Mouse (Mus musculus) forebrain, embryonic 11.5 days (tissue): Measurements from ENCODE around the gene Sema6c. TPM values are rescaled to one million over a fixed set of nuclear protein-coding genes. Genes with fewer than 3 reads are reported as not detected.
"Not testable (repeated sequence)": the region's sequence is repeated elsewhere in the genome, so short reads cannot be mapped to it uniquely, and the experiment has no call there.

Experiments
- ATAC-seq: fragments of 200-750 bp; cut with Nextera tagmentation; replicated peaks from 2 replicates; pipeline ENCODE4 v1.8.0; 2017; ENCODE audit warnings: moderate TSS enrichment; ENCODE audit not compliant: low FRiP score
- DNase-seq: peaks from one replicate; pipeline ENCODE4 v3.0.0-alpha.2; 2017; ENCODE audit warnings: low spot score
- H3K27ac ChIP-seq: fragments of 300-500 bp; sonication (generic); 2 replicates; pipeline ENCODE4 v1.5.1; 2014; ENCODE audit warnings: low read depth, low read length
- H3K27me3 ChIP-seq: fragments of 300-500 bp; sonication (generic); 2 replicates; pipeline ENCODE4 v1.6.1; 2014; ENCODE audit warnings: mild to moderate bottlenecking, low read length, mixed read lengths; ENCODE audit not compliant: control insufficient read depth, insufficient read depth
- H3K36me3 ChIP-seq: fragments of 300-500 bp; sonication (generic); 2 replicates; pipeline ENCODE4 v1.6.1; 2014; ENCODE audit warnings: mild to moderate bottlenecking, low read length, moderate library complexity, mixed read lengths; ENCODE audit not compliant: control insufficient read depth, insufficient read depth
- H3K4me1 ChIP-seq: fragments of 300-500 bp; sonication (generic); replicated peaks from 2 replicates; pipeline ENCODE4 v1.6.1; 2014; ENCODE audit warnings: low read length, mixed read lengths; ENCODE audit not compliant: control insufficient read depth, insufficient read depth
- H3K4me2 ChIP-seq: fragments of 300-500 bp; sonication (generic); 2 replicates; pipeline ENCODE4 v1.6.1; 2014; ENCODE audit warnings: low read depth, mild to moderate bottlenecking, low read length, moderate library complexity, mixed read lengths; ENCODE audit not compliant: severe bottlenecking
- H3K4me3 ChIP-seq: fragments of 300-500 bp; sonication (generic); 2 replicates; pipeline ENCODE4 v1.5.1; 2014; ENCODE audit warnings: low read depth, low read length
- H3K9ac ChIP-seq: fragments of 300-500 bp; sonication (generic); 2 replicates; pipeline ENCODE4 v1.6.1; 2014; ENCODE audit warnings: low read length
- H3K9me3 ChIP-seq: fragments of 300-500 bp; sonication (generic); 2 replicates; pipeline ENCODE4 v1.6.1; 2016; ENCODE audit warnings: low read length, mixed read lengths; ENCODE audit not compliant: control insufficient read depth
- WGBS: fragments of 180-500 bp; shearing (Covaris S2); extraction: QIAGEN DNeasy Blood & Tissue Kit; methylation state at CpG from one replicate; pipeline ENCODE4 v1.1.7; 2014; 5-methylcytosine and 5-hydroxymethylcytosine counted together
- polyA plus RNA-seq: library from polyadenylated mRNA; unstranded; fragments of >200 nt; fragmentation: Nextera tagmentation; extraction: Ambion mirVana; gene quantifications from 2 replicates; pipeline ENCODE4 v1.2.1, GENCODE M21; 2014

Sema6c gene
- polyA plus RNA-seq, 1 experiment from 2014 or later = 17.6 TPM

- 89% methylated on average over 5 of the region's 5 CpGs for WGBS
- Histone ChIP-seq H3K4me3 (no peak overlapping the region), H3K9me3 (no peaks in the 10 kb centered on the region), H3K4me1 (0 out of 2 replicates have a peak, but pooled peaks cover 5% of the 10 kb centered on the region), H3K36me3 (no peaks in the 10 kb centered on the region; the same call in 1 of the 2 replicates), H3K9ac (no peak overlapping the region), H3K27me3 (no peaks in the 10 kb centered on the region), H3K27ac (no peak overlapping the region), H3K4me2 (no peak overlapping the region)
- no peak for ATAC-seq
- DNase-seq = no peak
Measured at GRCm38 (mm10) chr3:95130081-95130480, 30.2 kb upstream of the Sema6c start.

GRCm38 (mm10) chr3:95132389-95132788 is 27.9 kb upstream of the Sema6c start:
- H3K4me3 ChIP-seq, H3K36me3 ChIP-seq, DNase-seq, H3K27me3 ChIP-seq, ATAC-seq, H3K4me2 ChIP-seq, H3K4me1 ChIP-seq, H3K9ac ChIP-seq, H3K9me3 ChIP-seq, H3K27ac ChIP-seq: not testable (repeated sequence)
- WGBS = 75% methylated on average over 2 of the region's 2 CpGs

GRCm38 (mm10) chr3:95133176-95133575 is 27.1 kb upstream of the Sema6c start:
- Histone ChIP-seq H3K27ac (0 out of 2 replicates have a peak overlapping the region, but pooled peaks have one; percentile 14), H3K9me3 (no peaks in the 10 kb centered on the region), H3K9ac (peak overlapping the region; percentile 70), H3K4me1 (0 out of 2 replicates have a peak, but pooled peaks cover 7% of the 10 kb centered on the region), H3K36me3 (no peaks in the 10 kb centered on the region), H3K27me3 (no peaks in the 10 kb centered on the region), H3K4me2 (peak overlapping the region; percentile 90), H3K4me3 (peak overlapping the region; percentile 56)
- DNase-seq (no peak), ATAC-seq (no peak; the same call in 1 of the 2 replicates)
- WGBS = 58% methylated on average over 11 of the region's 11 CpGs

GRCm38 (mm10) chr3:95133680-95134101 is 26.6 kb upstream of the Sema6c start, which contains the start of the genes Scnm1 and Lysmd1:
TSS of gene Scnm1 (minus strand) at chr3:95134011.
TSS of gene Lysmd1 (plus strand) at chr3:95134088.
- Histone ChIP-seq H3K9ac (peak within 1 kb of the TSS; percentile 70), H3K4me2 (peak within 1 kb of the TSS; percentile 90), H3K9me3 (no peaks in the 10 kb centered on the region), H3K4me1 (0 out of 2 replicates have a peak, but pooled peaks cover 7% of the 10 kb centered on the region), H3K4me3 (peak within 1 kb of the TSS; percentile 56), H3K36me3 (no peaks in the 10 kb centered on the region), H3K27me3 (no peaks in the 10 kb centered on the region), H3K27ac (0 out of 2 replicates have a peak within 1 kb of the TSS, but pooled peaks have one; percentile 14)
- DNase-seq = peak; percentile 92
- WGBS = 1% methylated on average over 20 of the region's 20 CpGs
- ATAC-seq = peak; percentile 90

- not testable (repeated sequence) for H3K4me3 ChIP-seq, DNase-seq, H3K27ac ChIP-seq, H3K27me3 ChIP-seq, H3K36me3 ChIP-seq, H3K4me2 ChIP-seq, H3K4me1 ChIP-seq, H3K9me3 ChIP-seq, H3K9ac ChIP-seq
- no CpG with 5 or more reads among the region's 12 CpGs for WGBS
- peak; percentile 40 for ATAC-seq
Measured at GRCm38 (mm10) chr3:95134133-95134532, 26.1 kb upstream of the Sema6c start.

- H3K27ac ChIP-seq = no peak overlapping the region
- 0 out of 2 replicates have a peak, but pooled peaks cover 7% of the 10 kb centered on the region for H3K4me1 ChIP-seq
- peak overlapping the region; percentile 32 for H3K4me2 ChIP-seq
- no peaks in the 10 kb centered on the region for H3K9me3 ChIP-seq
- peak overlapping the region; percentile 17; the same call in 1 of the 2 replicates for H3K4me3 ChIP-seq
- H3K27me3 ChIP-seq = no peaks in the 10 kb centered on the region
- DNase-seq = no peak
- H3K9ac ChIP-seq = no peak overlapping the region
- no peaks in the 10 kb centered on the region for H3K36me3 ChIP-seq
- WGBS = 43% methylated on average over 6 of the region's 6 CpGs
- 0 out of 2 replicates have a peak, but pooled peaks have one; percentile 22 for ATAC-seq
Measured at GRCm38 (mm10) chr3:95135023-95135422, 25.2 kb upstream of the Sema6c start.

- Histone ChIP-seq H3K4me1 (0 out of 2 replicates have a peak, but pooled peaks cover 7% of the 10 kb centered on the region), H3K4me2 (peak overlapping the region; percentile 32; the same call in 1 of the 2 replicates), H3K9ac (no peak overlapping the region), H3K27me3 (no peaks in the 10 kb centered on the region), H3K4me3 (no peak overlapping the region), H3K9me3 (no peaks in the 10 kb centered on the region), H3K36me3 (no peaks in the 10 kb centered on the region), H3K27ac (no peak overlapping the region)
- DNase-seq = no peak
- no peak for ATAC-seq
- WGBS = 89% methylated on average over 7 of the region's 7 CpGs
Measured at GRCm38 (mm10) chr3:95135433-95136052, 24.7 kb upstream of the Sema6c start.

- DNase-seq = no peak
- no peak overlapping the region for H3K27ac ChIP-seq
- H3K27me3 ChIP-seq = no peaks in the 10 kb centered on the region
- no peak overlapping the region for H3K9ac ChIP-seq
- ATAC-seq = no peak
- H3K4me1 ChIP-seq = 0 out of 2 replicates have a peak, but pooled peaks cover 7% of the 10 kb centered on the region
- H3K36me3 ChIP-seq = no peaks in the 10 kb centered on the region
- H3K4me3 ChIP-seq = no peak overlapping the region
- no peaks in the 10 kb centered on the region for H3K9me3 ChIP-seq
- WGBS = 89% methylated on average over 3 of the region's 3 CpGs
- H3K4me2 ChIP-seq = no peak overlapping the region
Measured at GRCm38 (mm10) chr3:95136336-95136735, 23.9 kb upstream of the Sema6c start.
